In genomic region chr6:143260560-143261288, GRCm38 (mm10) we compare ENCODE assay signal across 14 mouse cellular contexts.
DNase-seq lines count a peak whose midpoint lies in the region; ATAC-seq and TF ChIP-seq lines count a peak whose summit lies in the region.
"Had no signal": no experiment of that assay in that cellular context is flagged by ENCODE, and none has a peak within 500 bp of the region (broad histone marks: within the 10 kb centered on the region; RNA-seq: fewer than 3 reads in every experiment).

No protein-coding gene starts in this region.

- no peak overlapping the region for H3K9ac ChIP-seq in forebrain, embryonic 13.5 days
- no peak overlapping the region for H3K9ac ChIP-seq in hindbrain, postnatal 0 days (replicated peaks; ENCODE audit: low read length)
- no peak overlapping the region for H3K9ac ChIP-seq in neural tube, embryonic 14.5 days (replicated peaks; ENCODE audit: low read depth, low read length)
- H3K9ac ChIP-seq: embryonic facial prominence, embryonic 12.5 days; intestine, embryonic 15.5 days; liver, embryonic 12.5 days had no signal

- peak overlapping the region; percentile 55 for H3K4me2 ChIP-seq in forebrain, embryonic 13.5 days
- H3K4me2 ChIP-seq in hindbrain, postnatal 0 days (ENCODE audit: low read depth, low read length): peak overlapping the region; percentile 52
- H3K4me2 ChIP-seq in neural tube, embryonic 14.5 days (ENCODE audit: low read depth, low read length): peak overlapping the region; percentile 40; the same call in 1 of the 2 replicates
- H3K4me2 ChIP-seq: heart, embryonic 11.5 days; intestine, embryonic 15.5 days; liver, embryonic 12.5 days had no signal

- H3K4me1 ChIP-seq in forebrain, embryonic 13.5 days: peaks cover 38% of the 10 kb centered on the region
- peaks cover 15% of the 10 kb centered on the region; the same call in 1 of the 2 replicates for H3K4me1 ChIP-seq in hindbrain, postnatal 0 days (ENCODE audit: insufficient read depth, low read length)
- H3K4me1 ChIP-seq in neural tube, embryonic 14.5 days (ENCODE audit: control insufficient read depth, insufficient read depth, low read length): peaks cover 13% of the 10 kb centered on the region
- H3K4me1 ChIP-seq: intestine, embryonic 15.5 days; liver, embryonic 12.5 days had no signal

- H3K9me3 ChIP-seq in forebrain, embryonic 13.5 days (replicated peaks): no peaks in the 10 kb centered on the region
- H3K9me3 ChIP-seq in hindbrain, postnatal 0 days (ENCODE audit: low read length): no peaks in the 10 kb centered on the region
- H3K9me3 ChIP-seq in neural tube, embryonic 14.5 days (ENCODE audit: control insufficient read depth, low read length): no peaks in the 10 kb centered on the region
- H3K9me3 ChIP-seq: embryonic facial prominence, embryonic 12.5 days; intestine, embryonic 15.5 days; liver, embryonic 12.5 days had no signal

- H3K4me3 ChIP-seq in layer of hippocampus, adult 2 months: peak overlapping the region; percentile 45
- peak overlapping the region; percentile 19 for H3K4me3 ChIP-seq in forebrain, embryonic 13.5 days
- no peak overlapping the region for H3K4me3 ChIP-seq in hindbrain, postnatal 0 days (ENCODE audit: low read length)
- no peak overlapping the region for H3K4me3 ChIP-seq in neural tube, embryonic 14.5 days (ENCODE audit: low read depth, low read length)
- H3K4me3 ChIP-seq: embryonic facial prominence, embryonic 12.5 days; intestine, embryonic 15.5 days; liver, embryonic 12.5 days had no signal

- WGBS in forebrain, embryonic 13.5 days: 8% methylated on average over 14 of the region's 14 CpGs
- 26% methylated on average over 14 of the region's 14 CpGs for WGBS in hindbrain, postnatal 0 days
- 27% methylated on average over 14 of the region's 14 CpGs for WGBS in neural tube, embryonic 14.5 days

- no peak for TF ChIP-seq CTCF in layer of hippocampus, adult 2 months (conservative IDR thresholded peaks at IDR 0.05)
- no peak for TF ChIP-seq CTCF in hindbrain, postnatal 0 days (IDR thresholded peaks at IDR 0.05; ENCODE audit: low read depth)

- H3K27me3 ChIP-seq in forebrain, embryonic 13.5 days: peaks cover 22% of the 10 kb centered on the region
- H3K27me3 ChIP-seq in hindbrain, postnatal 0 days (ENCODE audit: insufficient read depth, low read length): no peaks in the 10 kb centered on the region
- H3K27me3 ChIP-seq in neural tube, embryonic 14.5 days (ENCODE audit: control insufficient read depth, insufficient read depth, low read length): no peaks in the 10 kb centered on the region
- H3K27me3 ChIP-seq: intestine, embryonic 15.5 days had no signal

- peak overlapping the region; percentile 84 for H3K27ac ChIP-seq in layer of hippocampus, adult 2 months
- peak overlapping the region; percentile 31 for H3K27ac ChIP-seq in forebrain, embryonic 13.5 days
- peak overlapping the region; percentile 64; the same call in 1 of the 2 replicates for H3K27ac ChIP-seq in hindbrain, postnatal 0 days
- H3K27ac ChIP-seq in neural tube, embryonic 14.5 days (ENCODE audit: low read depth, low read length): no peak overlapping the region
- H3K27ac ChIP-seq: intestine, embryonic 15.5 days; liver, embryonic 12.5 days had no signal

- no peaks in the 10 kb centered on the region for H3K36me3 ChIP-seq in forebrain, embryonic 13.5 days (ENCODE audit: poor library complexity, severe bottlenecking)
- H3K36me3 ChIP-seq in hindbrain, postnatal 0 days (ENCODE audit: insufficient read depth, low read length): no peaks in the 10 kb centered on the region
- no peaks in the 10 kb centered on the region for H3K36me3 ChIP-seq in neural tube, embryonic 14.5 days (ENCODE audit: control insufficient read depth, insufficient read depth, low read length)
- H3K36me3 ChIP-seq: embryonic facial prominence, embryonic 12.5 days; intestine, embryonic 15.5 days; liver, embryonic 12.5 days had no signal

- peak; percentile 73 for ATAC-seq in forebrain, embryonic 13.5 days
- ATAC-seq in hindbrain, postnatal 0 days: no peak
- ATAC-seq in neural tube, embryonic 14.5 days (ENCODE audit: low read depth): peak; percentile 16; the same call in 1 of the 2 replicates
- ATAC-seq: intestine, embryonic 15.5 days; liver, embryonic 12.5 days had no signal

- no peak for DNase-seq in layer of hippocampus, adult 2 months (ENCODE audit: low spot score in 2 of 2)
- DNase-seq in layer of hippocampus, adult 11-12 months (ENCODE audit: low spot score): no peak
- DNase-seq in hindbrain, postnatal 0 days (ENCODE audit: low spot score): peak; percentile 62
- no peak for DNase-seq in gastrocnemius, postnatal 25 days
- no peak for DNase-seq in layer of hippocampus, postnatal 36 days
- no peak for DNase-seq in spleen, postnatal 10 days (ENCODE audit: low spot score in 2 of 2)
- DNase-seq: adrenal gland, adult 2 months; cerebellum, adult 11-12 months had no signal

Comparison
In these comparisons a context has a peak if more than half of its experiments do, and no peak if none do; other contexts are left out.
1. H3K4me3 ChIP-seq: peak in layer of hippocampus, adult 2 months (single experiment) and forebrain, embryonic 13.5 days (single experiment); none in hindbrain, postnatal 0 days (single experiment) and neural tube, embryonic 14.5 days (single experiment).
2. Peak in every context shown above with its lines, with median percentiles within 50 percentile points of each other: H3K4me2 ChIP-seq.